Mouse (Mus musculus) brain, adult 2 months (tissue): ENCODE data around the gene Pm20d2.

Experiments used
- DNase-seq: peaks from one replicate; pipeline ENCODE4 v3.0.0; 2011; ENCODE audit warnings: low read depth, low spot score

Pm20d2 gene

GRCm38 (mm10) chr4:33189735-33190036 is at the start of gene Pm20d2:
Gene Pm20d2, minus strand, starts transcription at chr4:33189737.
- DNase-seq: no peak

- no peak for DNase-seq
Measured at GRCm38 (mm10) chr4:33230881-33231280, 41.3 kb upstream of the Pm20d2 start.

- DNase-seq: no peak
Measured at GRCm38 (mm10) chr4:33229639-33230038, 40.1 kb upstream of the Pm20d2 start.

- no peak for DNase-seq
Measured at GRCm38 (mm10) chr4:33227164-33227563, 37.6 kb upstream of the Pm20d2 start.

GRCm38 (mm10) chr4:33224003-33224675 is 34.6 kb upstream of the Pm20d2 start:
- DNase-seq: no peak

- peak; percentile 60 for DNase-seq
Measured at GRCm38 (mm10) chr4:33221847-33222246, 32.3 kb upstream of the Pm20d2 start.

- DNase-seq: peak; percentile 89
Measured at GRCm38 (mm10) chr4:33208881-33209841, 19.6 kb upstream of the Pm20d2 start, which contains the start of gene Srsf12. Gene Srsf12, plus strand, starts transcription at chr4:33208991.

- no peak for DNase-seq
Measured at GRCm38 (mm10) chr4:33207551-33207950, 18.0 kb upstream of the Pm20d2 start.

GRCm38 (mm10) chr4:33204682-33205081 is 15.1 kb upstream of the Pm20d2 start:
- DNase-seq: peak; percentile 83

GRCm38 (mm10) chr4:33198117-33198516 is 8.6 kb upstream of the Pm20d2 start:
- no peak for DNase-seq

GRCm38 (mm10) chr4:33188781-33189734 is 479 bp downstream of the Pm20d2 start:
- peak; percentile 98 for DNase-seq

GRCm38 (mm10) chr4:33188164-33188563 is 1.4 kb downstream of the Pm20d2 start:
- peak; percentile 65 for DNase-seq

GRCm38 (mm10) chr4:33183477-33183876 is 6.1 kb downstream of the Pm20d2 start:
- peak; percentile 78 for DNase-seq

GRCm38 (mm10) chr4:33152087-33153038 is 37.2 kb downstream of the Pm20d2 start:
- DNase-seq: no peak

GRCm38 (mm10) chr4:33149150-33149549 is 40.4 kb downstream of the Pm20d2 start:
- no peak for DNase-seq

- peak; percentile 78 for DNase-seq
Measured at GRCm38 (mm10) chr4:33147825-33148224, 41.7 kb downstream of the Pm20d2 start.

- DNase-seq: peak; percentile 8
Measured at GRCm38 (mm10) chr4:33146679-33147291, 42.8 kb downstream of the Pm20d2 start.

- DNase-seq: no peak
Measured at GRCm38 (mm10) chr4:33132221-33132620, 57.3 kb downstream of the Pm20d2 start, which contains the start of gene Gabrr1. Gene Gabrr1, plus strand, starts transcription at chr4:33132521.

GRCm38 (mm10) chr4:33125409-33126084 is 64.0 kb downstream of the Pm20d2 start:
- DNase-seq: peak; percentile 88
